Comparison of ENCODE assay signal across 19 mouse cellular contexts in genomic region chr6:147105529-147105928, GRCm38 (mm10).
"Had no signal": no experiment of that assay in that cellular context is flagged by ENCODE, and none has a peak within 500 bp of the region (broad histone marks: within the 10 kb centered on the region; RNA-seq: fewer than 3 reads in every experiment).

No protein-coding gene starts in this region.

- H3K9me3 ChIP-seq: liver, embryonic 12.5 days; liver, embryonic 15.5 days; lung, embryonic 15.5 days; megakaryocyte, embryonic 14.5 days; midbrain, embryonic 10.5 days had no signal

- H3K27ac ChIP-seq: left cerebral cortex, adult 2 months; liver, embryonic 12.5 days; liver, embryonic 15.5 days; lung, embryonic 15.5 days; midbrain, embryonic 10.5 days had no signal

- H3K9ac ChIP-seq: liver, embryonic 12.5 days; liver, embryonic 15.5 days; lung, embryonic 15.5 days had no signal

- H3K4me2 ChIP-seq: liver, embryonic 12.5 days; liver, embryonic 15.5 days; lung, embryonic 15.5 days had no signal

- H3K27me3 ChIP-seq: liver, embryonic 12.5 days; liver, embryonic 15.5 days; lung, embryonic 15.5 days; megakaryocyte, embryonic 14.5 days had no signal

- DNase-seq: kidney, adult 2 months; kidney, postnatal 10 days; kidney, postnatal 36 days; layer of hippocampus, postnatal 36 days; lung, adult 18-20 months; lung, postnatal 10 days; lung, postnatal 36 days; right cerebral cortex, adult 18-20 months; right cerebral cortex, postnatal 14 days; right cerebral cortex, postnatal 4 days; thymus, postnatal 25 days had no signal

- H3K4me3 ChIP-seq: left cerebral cortex, adult 2 months; liver, embryonic 12.5 days; liver, embryonic 15.5 days; lung, embryonic 15.5 days; megakaryocyte, embryonic 14.5 days; midbrain, embryonic 10.5 days; myocyte had no signal

- ATAC-seq: intestine, embryonic 16.5 days; liver, embryonic 12.5 days had no signal

- H3K4me1 ChIP-seq: liver, embryonic 12.5 days; liver, embryonic 15.5 days; lung, embryonic 15.5 days; midbrain, embryonic 10.5 days had no signal
